Mouse (Mus musculus) intestine, embryonic 15.5 days (tissue): ENCODE measurements around the gene Nptxr. TPM values are rescaled to one million over a fixed set of nuclear protein-coding genes. Genes with fewer than 3 reads are reported as not detected.
A peak's percentile ranks its signal among the peaks of the same experiment; 100 is the strongest.

Experiments
- ATAC-seq: fragments of 200-750 bp; cut with Nextera tagmentation; 2 replicates; pipeline ENCODE4 v1.8.0; 2017; ENCODE audit warnings: moderate TSS enrichment, moderate library complexity
- H3K27ac ChIP-seq: fragments of 300-500 bp; sonication (generic); 2 replicates; pipeline ENCODE4 v1.5.1; 2015; ENCODE audit warnings: mild to moderate bottlenecking, inconsistent platforms
- H3K27me3 ChIP-seq: fragments of 300-500 bp; sonication (generic); replicated peaks from 2 replicates; pipeline ENCODE4 v1.6.1; 2015; ENCODE audit warnings: inconsistent platforms
- H3K36me3 ChIP-seq: fragments of 300-500 bp; sonication (generic); 2 replicates; pipeline ENCODE4 v1.6.1; 2015; ENCODE audit warnings: inconsistent platforms
- H3K4me1 ChIP-seq: fragments of 300-500 bp; sonication (generic); replicated peaks from 2 replicates; pipeline ENCODE4 v1.6.1; 2015; ENCODE audit warnings: inconsistent platforms
- H3K4me2 ChIP-seq: fragments of 300-500 bp; sonication (generic); replicated peaks from 2 replicates; pipeline ENCODE4 v1.6.1; 2015; ENCODE audit warnings: mild to moderate bottlenecking, inconsistent platforms
- H3K4me3 ChIP-seq: fragments of 300-500 bp; sonication (generic); replicated peaks from 2 replicates; pipeline ENCODE4 v1.5.1; 2015; ENCODE audit warnings: inconsistent platforms
- H3K9ac ChIP-seq: fragments of 300-500 bp; sonication (generic); 2 replicates; pipeline ENCODE4 v1.6.1; 2015; ENCODE audit warnings: inconsistent platforms
- H3K9me3 ChIP-seq: fragments of 300-500 bp; sonication (generic); 2 replicates; pipeline ENCODE4 v1.6.1; 2016; ENCODE audit warnings: inconsistent platforms
- WGBS: fragments of 180-500 bp; shearing (Covaris S2); methylation state at CpG from one replicate; pipeline ENCODE4 v1.1.7; 2015; 5-methylcytosine and 5-hydroxymethylcytosine counted together
- polyA plus RNA-seq: library from polyadenylated mRNA; unstranded; fragments of >200 nt; fragmentation: Nextera tagmentation; extraction: Ambion mirVana; gene quantifications from 2 replicates; pipeline ENCODE4 v1.2.1, GENCODE M21; 2015

Nptxr gene
- polyA plus RNA-seq, 1 experiment from 2014 or later, result 2.8 TPM

- ATAC-seq, result no peak
- H3K4me3 ChIP-seq, result no peak overlapping the region
- H3K27ac ChIP-seq, result no peak overlapping the region
- H3K4me1 ChIP-seq, result no peaks in the 10 kb centered on the region
- H3K4me2 ChIP-seq, result no peak overlapping the region
- 69% methylated on average over 8 of the region's 8 CpGs for WGBS
- no peak overlapping the region for H3K9ac ChIP-seq
- no peaks in the 10 kb centered on the region for H3K36me3 ChIP-seq
- no peaks in the 10 kb centered on the region for H3K27me3 ChIP-seq
- no peaks in the 10 kb centered on the region for H3K9me3 ChIP-seq
These were observed 48.5 kb downstream of the Nptxr start for GRCm38 (mm10) chr15:79755977-79756625.

- Histone ChIP-seq H3K36me3 (no peaks in the 10 kb centered on the region), H3K9me3 (no peaks in the 10 kb centered on the region), H3K27ac (no peak overlapping the region), H3K4me1 (no peaks in the 10 kb centered on the region), H3K27me3 (no peaks in the 10 kb centered on the region), H3K4me2 (no peak overlapping the region), H3K4me3 (no peak overlapping the region), H3K9ac (no peak overlapping the region)
- no peak for ATAC-seq
- WGBS, result 88% methylated on average over 4 of the region's 4 CpGs
These were observed 49.4 kb downstream of the Nptxr start for GRCm38 (mm10) chr15:79755176-79755575.

- H3K4me3 ChIP-seq, result no peak overlapping the region
- 57% methylated on average over 4 of the region's 4 CpGs for WGBS
- no peaks in the 10 kb centered on the region for H3K36me3 ChIP-seq
- H3K4me2 ChIP-seq, result no peak overlapping the region
- no peaks in the 10 kb centered on the region for H3K9me3 ChIP-seq
- H3K4me1 ChIP-seq, result no peaks in the 10 kb centered on the region
- ATAC-seq, result no peak
- H3K27me3 ChIP-seq, result no peaks in the 10 kb centered on the region
- H3K9ac ChIP-seq, result no peak overlapping the region
- no peak overlapping the region for H3K27ac ChIP-seq
These were observed 50.7 kb downstream of the Nptxr start for GRCm38 (mm10) chr15:79753873-79754272.

GRCm38 (mm10) chr15:79753420-79753752 lies 51.2 kb downstream of the Nptxr start:
- Histone ChIP-seq H3K4me2 (no peak overlapping the region), H3K4me1 (no peaks in the 10 kb centered on the region), H3K9ac (no peak overlapping the region), H3K27me3 (no peaks in the 10 kb centered on the region), H3K9me3 (no peaks in the 10 kb centered on the region), H3K36me3 (no peaks in the 10 kb centered on the region), H3K4me3 (no peak overlapping the region), H3K27ac (no peak overlapping the region)
- WGBS, result 88% methylated on average over 3 of the region's 3 CpGs
- ATAC-seq, result no peak

- Histone ChIP-seq H3K9me3 (no peaks in the 10 kb centered on the region), H3K27ac (no peak overlapping the region), H3K9ac (no peak overlapping the region), H3K4me3 (no peak overlapping the region), H3K27me3 (no peaks in the 10 kb centered on the region), H3K4me1 (no peaks in the 10 kb centered on the region), H3K4me2 (no peak overlapping the region), H3K36me3 (no peaks in the 10 kb centered on the region)
- ATAC-seq, result peak; percentile 57
- WGBS, result 21% methylated on average over 11 of the region's 11 CpGs
These were observed 51.7 kb downstream of the Nptxr start for GRCm38 (mm10) chr15:79752742-79753419.

DNA sequence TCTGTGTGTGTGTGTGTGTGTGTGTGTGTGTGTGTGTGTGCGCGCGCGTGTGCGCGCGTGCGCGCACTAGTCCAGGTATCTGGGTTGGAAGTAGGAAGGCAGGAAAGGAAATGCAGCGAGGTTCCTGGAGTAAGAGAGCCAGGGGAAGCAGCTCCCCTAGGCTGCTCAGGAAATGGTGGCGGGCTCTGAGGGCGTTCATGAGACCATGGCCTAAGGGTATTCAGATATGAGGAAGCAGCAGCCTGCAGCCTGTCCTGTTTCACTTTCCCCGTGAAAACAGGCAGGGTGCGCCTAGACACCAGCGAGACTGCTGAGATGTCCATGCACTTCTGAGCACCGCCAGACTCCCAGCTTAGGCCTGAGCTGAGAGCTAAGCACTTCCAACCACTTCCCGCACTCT lies 52.8 kb downstream of the Nptxr start:
- no peak overlapping the region for H3K4me2 ChIP-seq
- H3K4me3 ChIP-seq, result no peak overlapping the region
- no peak for ATAC-seq
- no peaks in the 10 kb centered on the region for H3K27me3 ChIP-seq
- no peaks in the 10 kb centered on the region for H3K4me1 ChIP-seq
- no peaks in the 10 kb centered on the region for H3K9me3 ChIP-seq
- WGBS, result 75% methylated on average over 17 of the region's 17 CpGs
- H3K9ac ChIP-seq, result no peak overlapping the region
- H3K36me3 ChIP-seq, result no peaks in the 10 kb centered on the region
- no peak overlapping the region for H3K27ac ChIP-seq

GRCm38 (mm10) chr15:79750266-79750665 lies 54.3 kb downstream of the Nptxr start:
- H3K27ac ChIP-seq, result no peak overlapping the region
- H3K4me1 ChIP-seq, result no peaks in the 10 kb centered on the region
- no peaks in the 10 kb centered on the region for H3K9me3 ChIP-seq
- no peak for ATAC-seq
- no peak overlapping the region for H3K9ac ChIP-seq
- no peak overlapping the region for H3K4me3 ChIP-seq
- H3K27me3 ChIP-seq, result no peaks in the 10 kb centered on the region
- no peak overlapping the region for H3K4me2 ChIP-seq
- no peaks in the 10 kb centered on the region for H3K36me3 ChIP-seq
- WGBS, result 87% methylated on average over 8 of the region's 8 CpGs

DNA sequence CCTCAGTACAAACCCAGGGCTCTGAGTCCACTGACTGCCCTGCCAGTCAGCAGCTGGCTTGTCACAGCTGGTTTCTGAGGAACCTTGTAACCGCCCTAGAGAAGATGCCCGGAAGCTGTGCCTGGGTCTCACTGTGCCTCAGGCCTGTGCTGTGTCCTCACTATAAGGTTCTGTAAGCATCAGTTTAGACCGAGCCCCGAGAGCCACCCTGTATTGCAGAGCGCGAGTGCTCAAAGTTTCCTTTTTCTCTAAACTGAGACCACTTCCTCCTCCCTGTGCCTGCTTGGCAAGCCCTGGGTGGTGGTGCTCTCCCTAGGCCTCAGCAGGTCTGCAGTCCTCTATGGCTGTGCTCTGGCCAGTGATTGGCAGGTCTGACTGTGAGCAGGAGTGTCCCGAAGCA lies 55.4 kb downstream of the Nptxr start:
- no peak overlapping the region for H3K4me2 ChIP-seq
- no peaks in the 10 kb centered on the region for H3K27me3 ChIP-seq
- no peaks in the 10 kb centered on the region for H3K36me3 ChIP-seq
- no peak overlapping the region for H3K27ac ChIP-seq
- 89% methylated on average over 7 of the region's 7 CpGs for WGBS
- ATAC-seq, result no peak
- H3K9me3 ChIP-seq, result no peaks in the 10 kb centered on the region
- H3K4me1 ChIP-seq, result no peaks in the 10 kb centered on the region
- H3K9ac ChIP-seq, result no peak overlapping the region
- H3K4me3 ChIP-seq, result no peak overlapping the region

DNA sequence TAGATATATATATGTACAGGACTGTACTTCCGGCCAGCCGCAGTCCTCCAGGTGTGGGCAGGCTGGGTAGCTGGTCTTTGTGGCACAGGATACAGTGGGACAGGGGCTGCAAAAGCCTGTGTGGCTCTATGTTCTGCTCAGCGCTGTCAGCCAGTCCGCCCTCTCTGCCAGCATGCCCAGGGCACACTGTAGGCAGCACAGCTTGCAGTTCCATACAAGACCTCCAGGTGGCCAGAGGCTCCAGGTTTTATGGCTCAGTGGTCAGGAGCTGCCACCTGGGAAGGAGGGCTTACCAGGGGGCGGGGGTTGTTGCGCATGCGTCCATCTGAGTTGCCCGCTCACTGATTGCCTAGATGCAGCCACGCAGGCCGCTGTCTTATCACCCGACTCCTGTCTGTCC lies 56.6 kb downstream of the Nptxr start:
- 65% methylated on average over 11 of the region's 11 CpGs for WGBS
- Histone ChIP-seq H3K9me3 (no peaks in the 10 kb centered on the region), H3K9ac (no peak overlapping the region), H3K36me3 (no peaks in the 10 kb centered on the region), H3K4me2 (no peak overlapping the region), H3K27ac (no peak overlapping the region), H3K4me1 (peaks cover 2% of the 10 kb centered on the region), H3K27me3 (no peaks in the 10 kb centered on the region), H3K4me3 (no peak overlapping the region)
- no peak; the same call in 1 of the 2 replicates for ATAC-seq

DNA sequence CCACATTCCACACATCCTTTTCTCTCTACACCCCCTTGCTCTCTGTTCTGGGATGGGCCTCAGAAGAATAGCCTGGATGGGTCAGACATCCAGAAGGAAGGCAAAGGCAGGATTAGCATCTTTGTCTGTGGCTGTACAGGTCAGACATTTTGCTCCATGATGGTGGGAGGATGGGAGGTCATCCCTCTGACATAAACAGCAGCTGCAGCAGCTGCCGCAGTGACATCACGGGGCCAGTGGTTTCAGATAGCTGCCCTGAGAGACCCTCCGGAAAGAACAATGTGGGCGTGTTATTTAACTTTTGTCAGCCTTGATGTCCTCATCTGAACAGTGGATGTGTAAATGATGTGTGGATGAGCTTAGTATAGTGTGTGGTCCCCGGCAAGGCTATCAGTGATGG lies 58.7 kb downstream of the Nptxr start:
- Histone ChIP-seq H3K36me3 (no peaks in the 10 kb centered on the region), H3K9ac (no peak overlapping the region), H3K9me3 (no peaks in the 10 kb centered on the region), H3K27ac (no peak overlapping the region), H3K4me1 (peaks cover 11% of the 10 kb centered on the region), H3K4me3 (no peak overlapping the region), H3K4me2 (no peak overlapping the region), H3K27me3 (no peaks in the 10 kb centered on the region)
- WGBS, result 88% methylated on average over 5 of the region's 5 CpGs
- no peak for ATAC-seq

DNA sequence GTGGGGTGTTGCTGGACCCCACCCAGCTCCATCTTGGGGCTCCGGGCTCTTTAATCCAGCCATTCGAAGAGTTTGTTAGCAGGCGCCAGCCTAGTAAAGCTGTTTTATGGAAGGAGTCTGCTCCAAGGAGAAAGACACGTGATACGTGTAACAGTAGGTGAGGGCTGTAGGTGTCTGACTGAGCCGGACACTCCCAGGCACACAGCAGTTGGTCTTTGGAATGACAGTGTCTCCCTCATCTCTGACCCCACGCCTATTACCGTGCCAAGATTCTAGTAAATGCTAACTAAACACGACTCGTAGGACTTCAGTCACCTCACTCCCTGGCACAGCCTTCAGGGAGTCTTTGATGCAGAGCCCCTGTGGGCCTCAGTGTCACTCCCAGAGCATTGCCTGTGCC lies 59.3 kb downstream of the Nptxr start:
- Histone ChIP-seq H3K9ac (no peak overlapping the region), H3K27ac (no peak overlapping the region), H3K4me3 (no peak overlapping the region), H3K27me3 (no peaks in the 10 kb centered on the region), H3K4me1 (peaks cover 12% of the 10 kb centered on the region), H3K9me3 (no peaks in the 10 kb centered on the region), H3K4me2 (no peak overlapping the region), H3K36me3 (no peaks in the 10 kb centered on the region)
- WGBS, result 77% methylated on average over 10 of the region's 10 CpGs
- ATAC-seq, result no peak

GRCm38 (mm10) chr15:79744742-79745141 lies 59.8 kb downstream of the Nptxr start:
- Histone ChIP-seq H3K9ac (no peak overlapping the region), H3K4me2 (no peak overlapping the region), H3K27ac (no peak overlapping the region), H3K4me1 (peaks cover 12% of the 10 kb centered on the region), H3K27me3 (no peaks in the 10 kb centered on the region), H3K9me3 (no peaks in the 10 kb centered on the region), H3K36me3 (no peaks in the 10 kb centered on the region), H3K4me3 (no peak overlapping the region)
- ATAC-seq, result no peak
- WGBS, result 77% methylated on average over 8 of the region's 8 CpGs

- 93% methylated on average over 11 of the region's 11 CpGs for WGBS
- Histone ChIP-seq H3K36me3 (no peaks in the 10 kb centered on the region), H3K27me3 (no peaks in the 10 kb centered on the region), H3K4me1 (peaks cover 19% of the 10 kb centered on the region), H3K9ac (no peak overlapping the region), H3K9me3 (no peaks in the 10 kb centered on the region), H3K4me2 (no peak overlapping the region), H3K27ac (no peak overlapping the region), H3K4me3 (no peak overlapping the region)
- no peak for ATAC-seq
These were observed 60.6 kb downstream of the Nptxr start for GRCm38 (mm10) chr15:79744001-79744400.
